Mouse (Mus musculus) limb, embryonic 12.5 days (tissue): ENCODE results near the gene Nxn. TPM values are rescaled to one million over a fixed set of nuclear protein-coding genes. Genes with fewer than 3 reads are reported as not detected.
A peak's percentile ranks its signal among the peaks of the same experiment; 100 is the strongest.

Experiments
- ATAC-seq: fragments of 200-750 bp; cut with Nextera tagmentation; 2 replicates; pipeline ENCODE4 v1.8.0; 2017; ENCODE audit warnings: low read depth, moderate TSS enrichment; ENCODE audit not compliant: insufficient number of reproducible peaks, insufficient read depth, low FRiP score, low TSS enrichment
- H3K27ac ChIP-seq: fragments of 300-500 bp; sonication (generic); 2 replicates; pipeline ENCODE4 v1.5.1; 2016; ENCODE audit warnings: mild to moderate bottlenecking, moderate library complexity
- H3K27me3 ChIP-seq: fragments of 300-500 bp; sonication (generic); 2 replicates; pipeline ENCODE4 v1.6.1; 2016; ENCODE audit warnings: mild to moderate bottlenecking, moderate library complexity
- H3K36me3 ChIP-seq: fragments of 300-500 bp; sonication (generic); 2 replicates; pipeline ENCODE4 v1.6.1; 2016; ENCODE audit warnings: mild to moderate bottlenecking, moderate library complexity
- H3K4me1 ChIP-seq: fragments of 300-500 bp; sonication (generic); replicated peaks from 2 replicates; pipeline ENCODE4 v1.6.1; 2016
- H3K4me2 ChIP-seq: fragments of 300-500 bp; sonication (generic); 2 replicates; pipeline ENCODE4 v1.6.1; 2016; ENCODE audit warnings: mild to moderate bottlenecking, moderate library complexity
- H3K4me3 ChIP-seq: fragments of 300-500 bp; sonication (generic); replicated peaks from 2 replicates; pipeline ENCODE4 v1.5.1; 2016; ENCODE audit warnings: mild to moderate bottlenecking
- H3K9ac ChIP-seq: fragments of 300-500 bp; sonication (generic); replicated peaks from 2 replicates; pipeline ENCODE4 v1.6.1; 2016; ENCODE audit warnings: mild to moderate bottlenecking, moderate library complexity
- H3K9me3 ChIP-seq: fragments of 300-500 bp; sonication (generic); 2 replicates; pipeline ENCODE4 v1.6.1; 2016; ENCODE audit warnings: mild to moderate bottlenecking, moderate library complexity
- WGBS: fragments of 180-500 bp; shearing (Covaris S2); methylation state at CpG from one replicate; pipeline ENCODE4 v1.1.7; 2016; 5-methylcytosine and 5-hydroxymethylcytosine counted together
- polyA plus RNA-seq: library from polyadenylated mRNA; unstranded; fragments of >200 nt; fragmentation: Nextera tagmentation; extraction: Ambion mirVana; gene quantifications from 2 replicates; pipeline ENCODE4 v1.2.1, GENCODE M21; 2016

Nxn gene
- polyA plus RNA-seq, 1 experiment from 2014 or later: 61.2 TPM

GRCm38 (mm10) chr11:76420896-76421295, 22.0 kb upstream of the Nxn start:
- Histone ChIP-seq H3K36me3 (peaks cover 96% of the 10 kb centered on the region), H3K4me1 (peaks cover 13% of the 10 kb centered on the region)
- 74% methylated on average over 4 of the region's 4 CpGs for WGBS

GRCm38 (mm10) chr11:76419179-76419578, 20.2 kb upstream of the Nxn start:
- H3K4me2 ChIP-seq: no peak overlapping the region
- WGBS: 63% methylated on average over 4 of the region's 4 CpGs
- peak overlapping the region; percentile 29; the same call in 1 of the 2 replicates for H3K27ac ChIP-seq
- no peaks in the 10 kb centered on the region for H3K9me3 ChIP-seq
- ATAC-seq: no peak
- no peak overlapping the region for H3K9ac ChIP-seq
- H3K4me1 ChIP-seq: peaks cover 18% of the 10 kb centered on the region
- H3K36me3 ChIP-seq: peaks cover 99% of the 10 kb centered on the region
- no peaks in the 10 kb centered on the region for H3K27me3 ChIP-seq
- no peak overlapping the region for H3K4me3 ChIP-seq

More at GRCm38 (mm10) chr11:76420896-76421295, 22.0 kb upstream of the Nxn start:
- no peaks in the 10 kb centered on the region for H3K9me3 ChIP-seq
- ATAC-seq: no peak
- H3K27ac ChIP-seq: no peak overlapping the region
- H3K4me2 ChIP-seq: no peak overlapping the region
- no peak overlapping the region for H3K4me3 ChIP-seq
- no peak overlapping the region for H3K9ac ChIP-seq
- H3K27me3 ChIP-seq: no peaks in the 10 kb centered on the region

- H3K27me3 ChIP-seq: no peaks in the 10 kb centered on the region
- H3K4me1 ChIP-seq: peaks cover 25% of the 10 kb centered on the region
- 0 out of 2 replicates have a peak overlapping the region, but pooled peaks have one; percentile 29 for H3K27ac ChIP-seq
- no peak overlapping the region; the same call in 1 of the 2 replicates for H3K9ac ChIP-seq
- no peak overlapping the region for H3K4me2 ChIP-seq
- H3K9me3 ChIP-seq: no peaks in the 10 kb centered on the region
- WGBS: 90% methylated on average over 8 of the region's 8 CpGs
- H3K4me3 ChIP-seq: no peak overlapping the region
- no peak for ATAC-seq
- H3K36me3 ChIP-seq: peaks cover 98% of the 10 kb centered on the region
Measured at GRCm38 (mm10) chr11:76418423-76418822, 19.5 kb upstream of the Nxn start.

GRCm38 (mm10) chr11:76415985-76416384, 17.0 kb upstream of the Nxn start:
- H3K27ac ChIP-seq: peak overlapping the region; percentile 36; the same call in 1 of the 2 replicates
- no peaks in the 10 kb centered on the region for H3K27me3 ChIP-seq
- H3K4me1 ChIP-seq: peaks cover 29% of the 10 kb centered on the region
- ATAC-seq: 0 out of 2 replicates have a peak, but pooled peaks have one; percentile 32
- no peak overlapping the region for H3K4me3 ChIP-seq
- H3K9me3 ChIP-seq: no peaks in the 10 kb centered on the region
- peaks cover 90% of the 10 kb centered on the region for H3K36me3 ChIP-seq
- H3K4me2 ChIP-seq: no peak overlapping the region
- H3K9ac ChIP-seq: no peak overlapping the region
- 36% methylated on average over 2 of the region's 2 CpGs for WGBS

GRCm38 (mm10) chr11:76415001-76415400, 16.1 kb upstream of the Nxn start:
- no peaks in the 10 kb centered on the region for H3K27me3 ChIP-seq
- H3K36me3 ChIP-seq: peaks cover 84% of the 10 kb centered on the region
- peaks cover 29% of the 10 kb centered on the region for H3K4me1 ChIP-seq
- WGBS: 89% methylated on average over 4 of the region's 4 CpGs
- no peak overlapping the region for H3K4me2 ChIP-seq
- no peak overlapping the region for H3K9ac ChIP-seq
- no peak for ATAC-seq
- H3K27ac ChIP-seq: no peak overlapping the region
- H3K4me3 ChIP-seq: no peak overlapping the region
- H3K9me3 ChIP-seq: no peaks in the 10 kb centered on the region

- ATAC-seq: peak; percentile 63; the same call in 1 of the 2 replicates
- 73% methylated on average over 4 of the region's 4 CpGs for WGBS
Measured at GRCm38 (mm10) chr11:76413202-76413601, 14.3 kb upstream of the Nxn start.

GRCm38 (mm10) chr11:76410826-76411225, 11.9 kb upstream of the Nxn start:
- Histone ChIP-seq H3K4me2 (no peak overlapping the region), H3K4me3 (no peak overlapping the region), H3K36me3 (peaks cover 56% of the 10 kb centered on the region), H3K9ac (no peak overlapping the region), H3K27ac (no peak overlapping the region), H3K9me3 (no peaks in the 10 kb centered on the region), H3K27me3 (no peaks in the 10 kb centered on the region), H3K4me1 (peaks cover 27% of the 10 kb centered on the region)
- 74% methylated on average over 12 of the region's 12 CpGs for WGBS
- no peak for ATAC-seq

More at GRCm38 (mm10) chr11:76413202-76413601, 14.3 kb upstream of the Nxn start:
- no peak overlapping the region for H3K4me2 ChIP-seq
- peak overlapping the region; percentile 78 for H3K27ac ChIP-seq
- peaks cover 35% of the 10 kb centered on the region for H3K4me1 ChIP-seq
- H3K9me3 ChIP-seq: no peaks in the 10 kb centered on the region
- H3K27me3 ChIP-seq: no peaks in the 10 kb centered on the region
- no peak overlapping the region for H3K9ac ChIP-seq
- H3K36me3 ChIP-seq: peaks cover 80% of the 10 kb centered on the region
- H3K4me3 ChIP-seq: no peak overlapping the region

GRCm38 (mm10) chr11:76406702-76407583, 8.0 kb upstream of the Nxn start, which contains the start of gene Timm22:
Gene Timm22 (plus strand): TSS chr11:76406952.
- peak; percentile 93 for ATAC-seq
- under 1% methylated on average over 46 of the region's 46 CpGs for WGBS

GRCm38 (mm10) chr11:76405626-76406264, 6.8 kb upstream of the Nxn start:
- Histone ChIP-seq H3K4me2 (no peak overlapping the region), H3K27ac (no peak overlapping the region), H3K9ac (no peak overlapping the region), H3K36me3 (peaks cover 16% of the 10 kb centered on the region), H3K27me3 (no peaks in the 10 kb centered on the region), H3K9me3 (no peaks in the 10 kb centered on the region), H3K4me3 (no peak overlapping the region), H3K4me1 (peaks cover 12% of the 10 kb centered on the region)
- ATAC-seq: no peak
- WGBS: 84% methylated on average over 5 of the region's 5 CpGs

More at GRCm38 (mm10) chr11:76406702-76407583, 8.0 kb upstream of the Nxn start, which contains the start of gene Timm22:
- no peaks in the 10 kb centered on the region for H3K27me3 ChIP-seq
- H3K9ac ChIP-seq: peak within 1 kb of the TSS; percentile 94
- H3K4me2 ChIP-seq: peak within 1 kb of the TSS; percentile 86
- H3K27ac ChIP-seq: peak within 1 kb of the TSS; percentile 67
- peak within 1 kb of the TSS; percentile 93 for H3K4me3 ChIP-seq
- H3K4me1 ChIP-seq: peaks cover 12% of the 10 kb centered on the region
- peaks cover 21% of the 10 kb centered on the region for H3K36me3 ChIP-seq
- H3K9me3 ChIP-seq: no peaks in the 10 kb centered on the region

GRCm38 (mm10) chr11:76405113-76405512, 6.2 kb upstream of the Nxn start:
- peaks cover 15% of the 10 kb centered on the region for H3K4me1 ChIP-seq
- H3K27ac ChIP-seq: no peak overlapping the region
- H3K4me2 ChIP-seq: no peak overlapping the region
- no peaks in the 10 kb centered on the region for H3K27me3 ChIP-seq
- H3K9me3 ChIP-seq: no peaks in the 10 kb centered on the region
- no peak overlapping the region for H3K9ac ChIP-seq
- no peak overlapping the region for H3K4me3 ChIP-seq
- peaks cover 15% of the 10 kb centered on the region for H3K36me3 ChIP-seq
- WGBS: 59% methylated on average over 4 of the region's 4 CpGs
- ATAC-seq: no peak

- H3K27me3 ChIP-seq: no peaks in the 10 kb centered on the region
- peaks cover 17% of the 10 kb centered on the region for H3K4me1 ChIP-seq
- ATAC-seq: no peak
- 65% methylated on average over 10 of the region's 10 CpGs for whole genome bisulfite sequencing
- no peaks in the 10 kb centered on the region for H3K36me3 ChIP-seq
- H3K9ac ChIP-seq: no peak overlapping the region
- H3K4me2 ChIP-seq: no peak overlapping the region
- no peaks in the 10 kb centered on the region for H3K9me3 ChIP-seq
- H3K27ac ChIP-seq: no peak overlapping the region
- no peak overlapping the region for H3K4me3 ChIP-seq
Measured at GRCm38 (mm10) chr11:76401398-76401797, 2.5 kb upstream of the Nxn start.
